Mouse (Mus musculus): ENCODE results near the gene Slc25a12.

DNA sequence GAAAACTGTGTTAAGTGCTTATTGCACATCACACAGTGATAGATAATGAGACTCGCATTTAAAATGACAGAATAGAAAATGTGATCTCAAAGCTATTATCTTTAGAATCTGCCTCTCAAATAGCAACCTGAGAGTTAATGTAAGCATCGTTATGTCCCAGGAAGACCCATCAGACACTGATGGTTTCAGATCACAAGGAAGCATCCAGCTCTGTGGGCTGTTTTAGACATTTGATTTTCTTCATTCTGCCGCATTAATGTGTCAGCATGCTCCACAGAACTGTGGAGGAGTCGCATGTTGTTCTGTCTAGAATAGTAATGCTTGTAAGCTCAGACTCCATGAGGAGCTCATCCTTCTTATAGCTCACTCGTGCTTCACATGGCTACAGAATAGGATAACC lies 121.5 kb downstream of the Slc25a12 start:
- TF ChIP-seq POLR2A (IDR thresholded peaks at IDR 0.05; ENCODE audit: low read depth, low read length) (no peak), CTCF (IDR thresholded peaks at IDR 0.05; ENCODE audit: extremely low read depth, insufficient read length, insufficient replicate concordance, low read depth, low read length) (no peak)

Measured in small intestine, adult 2 months (tissue).